Mouse (Mus musculus) MEL (cell line): ENCODE results near the gene Gprasp1. TPM values are rescaled to one million over a fixed set of nuclear protein-coding genes. Genes with fewer than 3 reads are reported as not detected.
"Not testable (repeated sequence)": the region's sequence is repeated elsewhere in the genome, so short reads cannot be mapped to it uniquely, and the experiment has no call there.

Source experiments
- DNase-seq: peaks from one replicate; pipeline ENCODE4 v3.0.0; 2011; ENCODE audit warnings: low read depth, low spot score
- H3K27ac ChIP-seq: 2 replicates; pipeline ENCODE4 v1.5.1; 2012; ENCODE audit warnings: low read depth, mild to moderate bottlenecking, control low read depth, low read length, moderate library complexity; ENCODE audit not compliant: control insufficient read depth
- H3K27me3 ChIP-seq, 2 experiments: fragments of 150-350 bp in 1 of 2; sonication (generic) in 1 of 2; 2 replicates each; pipeline ENCODE4 v1.6.1; 2012; ENCODE audit warnings: low read length in 2 of 2, mild to moderate bottlenecking in 2 of 2, improper control_type of control experiment in 1 of 2, moderate library complexity in 1 of 2; ENCODE audit not compliant: insufficient read depth in 2 of 2, control insufficient read depth in 1 of 2
- H3K36me3 ChIP-seq, 2 experiments: 2 replicates each; pipeline ENCODE4 v1.6.1; 2012 to 2014; ENCODE audit warnings: low read length in 2 of 2, improper control_type of control experiment in 1 of 2, inconsistent platforms in 1 of 2, mild to moderate bottlenecking in 1 of 2; ENCODE audit not compliant: insufficient read depth in 2 of 2, control insufficient read depth in 1 of 2
- H3K4me1 ChIP-seq, 2 experiments: fragments of 150-350 bp in 1 of 2; sonication (generic) in 1 of 2; 2 replicates each; pipeline ENCODE4 v1.6.1; 2012; ENCODE audit warnings: low read length in 2 of 2, improper control_type of control experiment in 1 of 2, mild to moderate bottlenecking in 1 of 2; ENCODE audit not compliant: insufficient read depth in 2 of 2, control insufficient read depth in 1 of 2
- H3K4me3 ChIP-seq, 2 experiments: fragments of 150-350 bp in 1 of 2; sonication (generic) in 1 of 2; 2 replicates each; pipeline ENCODE4 v1.5.1; 2012; ENCODE audit warnings: low read depth in 2 of 2, low read length in 2 of 2, mild to moderate bottlenecking in 2 of 2, moderate library complexity in 2 of 2, control low read depth in 1 of 2, improper control_type of control experiment in 1 of 2; ENCODE audit not compliant: control insufficient read depth in 1 of 2, insufficient read depth in 1 of 2
- H3K79me2 ChIP-seq: 2 replicates; pipeline ENCODE4 v1.6.1; 2012; ENCODE audit warnings: mild to moderate bottlenecking, low read length, moderate library complexity; ENCODE audit not compliant: control insufficient read depth, poor library complexity, insufficient read depth
- H3K9ac ChIP-seq: 2 replicates; pipeline ENCODE4 v1.6.1; 2012; ENCODE audit warnings: low read depth, mild to moderate bottlenecking, control low read depth, low read length, moderate library complexity; ENCODE audit not compliant: control insufficient read depth, poor library complexity, severe bottlenecking
- H3K9me3 ChIP-seq: fragments of 150-350 bp; sonication (generic); replicated peaks from 2 replicates; pipeline ENCODE4 v1.6.1; 2012; ENCODE audit warnings: mild to moderate bottlenecking, low read length, improper control_type of control experiment, moderate library complexity; ENCODE audit not compliant: insufficient read depth
- CTCF ChIP-seq, 3 experiments: IDR thresholded peaks in 2 of 3; conservative IDR thresholded peaks in 1 of 3; 2 replicates each; pipeline ENCODE4 v1.5.1; 2011 to 2012; ENCODE audit warnings: low read length in 3 of 3, low read depth in 2 of 3, mild to moderate bottlenecking in 2 of 3, improper control_type of control experiment in 1 of 3, inconsistent platforms in 1 of 3, mixed read lengths in 1 of 3, moderate library complexity in 1 of 3; ENCODE audit not compliant: control insufficient read depth in 1 of 3, insufficient read depth in 1 of 3, poor library complexity in 1 of 3, severe bottlenecking in 1 of 3
- ELF1 ChIP-seq: IDR thresholded peaks from 2 replicates; pipeline ENCODE4 v1.6.1; 2014; ENCODE audit warnings: low read depth, mild to moderate bottlenecking, inconsistent platforms, low read length, improper control_type of control experiment, moderate library complexity
- ETS1 ChIP-seq: IDR thresholded peaks from 2 replicates; pipeline ENCODE4 v1.6.1; 2012; ENCODE audit warnings: low read depth, mild to moderate bottlenecking, inconsistent platforms, low read length, improper control_type of control experiment, moderate library complexity
- GATA1 ChIP-seq: IDR thresholded peaks from 2 replicates; pipeline ENCODE4 v1.6.1; 2011; ENCODE audit warnings: low read depth, low read length, improper control_type of control experiment
- HCFC1 ChIP-seq: IDR thresholded peaks from 2 replicates; pipeline ENCODE4 v1.6.1; 2012; ENCODE audit warnings: low read depth, mild to moderate bottlenecking, inconsistent platforms, low read length, improper control_type of control experiment, moderate library complexity
- MAFK ChIP-seq: IDR thresholded peaks from 2 replicates; pipeline ENCODE4 v1.6.1; 2011; ENCODE audit warnings: low read depth, mild to moderate bottlenecking, low read length, improper control_type of control experiment, borderline replicate concordance
- MAX ChIP-seq: IDR thresholded peaks from 2 replicates; pipeline ENCODE4 v1.6.1; 2011; ENCODE audit warnings: low read length, improper control_type of control experiment
- MAZ ChIP-seq: IDR thresholded peaks from 2 replicates; pipeline ENCODE4 v1.6.1; 2012; ENCODE audit warnings: low read depth, mild to moderate bottlenecking, inconsistent platforms, low read length, improper control_type of control experiment
- RCOR1 ChIP-seq: IDR thresholded peaks from 2 replicates; pipeline ENCODE4 v1.6.1; 2012; ENCODE audit warnings: low read depth, mild to moderate bottlenecking, inconsistent platforms, low read length, improper control_type of control experiment
- TAL1 ChIP-seq: IDR thresholded peaks from 2 replicates; pipeline ENCODE4 v1.6.1; 2012; ENCODE audit warnings: mild to moderate bottlenecking, inconsistent platforms, low read length, moderate library complexity, mixed read lengths
- TBP ChIP-seq: IDR thresholded peaks from 2 replicates; pipeline ENCODE4 v1.8.0; 2011; ENCODE audit warnings: low read depth, low read length, improper control_type of control experiment
- USF2 ChIP-seq, 2 experiments: IDR thresholded peaks; 2 replicates each; pipeline ENCODE4 v1.6.1; 2011 to 2012; ENCODE audit warnings: improper control_type of control experiment in 2 of 2, low read length in 2 of 2, borderline replicate concordance in 1 of 2, inconsistent platforms in 1 of 2, low read depth in 1 of 2, mild to moderate bottlenecking in 1 of 2; ENCODE audit not compliant: insufficient read depth in 1 of 2
- ZNF384 ChIP-seq: IDR thresholded peaks from 2 replicates; pipeline ENCODE4 v1.6.1; 2012; ENCODE audit warnings: low read depth, mild to moderate bottlenecking, inconsistent platforms, low read length, improper control_type of control experiment
- polyA plus RNA-seq, 2 experiments: library from polyadenylated mRNA; stranded (reverse) in 1 of 2; unstranded in 1 of 2; fragments of >175 nt in 1 of 2; fragments of >200 nt in 1 of 2; gene quantifications; 2 replicates each; pipeline versions ENCODE4 v1.2.1 to v1.2.4; 2012; ENCODE audit warnings: low replicate concordance in 2 of 2, low read depth in 1 of 2; ENCODE audit not compliant: insufficient read length in 2 of 2, insufficient read depth in 1 of 2, missing spikeins in 1 of 2
- total RNA-seq: library from RNA; depleted of rRNA; stranded (reverse); fragments of 300-350 nt; gene quantifications from 2 replicates; pipeline ENCODE4 v1.2.3, GENCODE M21; 2012

Gene Gprasp1
- total and polyA plus RNA-seq, 3 experiments, result 13.8 to 25.0 TPM; not detected in 1

DNA sequence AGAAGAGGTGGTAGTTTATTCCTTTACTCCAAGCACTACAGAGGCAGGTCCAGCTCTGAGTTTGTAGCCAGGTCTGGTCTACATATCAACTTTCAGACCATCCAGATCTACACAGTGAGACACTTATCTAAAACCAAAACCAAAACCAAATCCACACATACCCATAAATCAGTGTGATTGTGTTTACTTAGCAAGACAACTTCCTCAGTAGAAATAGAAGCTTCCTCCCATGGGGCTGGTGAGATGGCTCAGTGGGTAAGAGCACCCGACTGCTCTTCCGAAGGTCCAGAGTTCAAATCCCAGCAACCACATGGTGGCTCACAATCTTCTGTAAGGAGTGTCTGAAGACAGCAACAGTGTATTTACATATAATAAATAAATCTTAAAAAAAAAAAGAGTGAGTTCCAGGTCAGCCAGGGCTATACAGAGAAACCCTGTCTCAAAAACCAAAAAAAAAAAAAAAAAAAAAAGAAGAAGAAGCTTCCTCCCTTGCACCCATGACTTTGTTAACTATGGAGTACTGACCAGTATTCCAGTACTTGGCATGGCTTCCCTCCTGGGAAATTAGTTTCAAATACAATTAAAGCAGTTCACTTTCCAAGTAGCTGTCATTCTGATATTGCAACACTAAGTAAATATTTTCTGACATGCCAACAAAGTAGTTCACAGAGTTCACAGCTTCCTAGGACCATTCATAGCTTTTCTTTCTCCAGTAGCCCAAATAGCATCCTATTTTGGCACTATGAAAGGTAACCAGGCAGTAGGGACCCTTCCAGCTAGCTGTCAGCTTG lies 3.6 kb upstream of the Gprasp1 start:
- DNase-seq, result no peak
- no peaks in the 10 kb centered on the region for H3K9me3 ChIP-seq
- H3K79me2 ChIP-seq, result peaks cover 9% of the 10 kb centered on the region
- no peak overlapping the region for H3K4me3 ChIP-seq
- H3K36me3 ChIP-seq, result peaks cover 0 to 11% of the 10 kb centered on the region in 2 experiments; a peak in 2 of 4 replicates
- H3K9ac ChIP-seq, result no peak overlapping the region
- H3K27me3 ChIP-seq, result peaks cover 0 to 1% of the 10 kb centered on the region in 2 experiments; a peak in 2 of 4 replicates
- H3K27ac ChIP-seq, result no peak overlapping the region
- 0 out of 4 replicates have a peak, but pooled peaks cover 0 to 4% of the 10 kb centered on the region in 2 experiments for H3K4me1 ChIP-seq
- TF ChIP-seq ELF1 (no peak), TBP (0 out of 2 replicates have a peak, but pooled peaks have one; percentile 22)

DNA sequence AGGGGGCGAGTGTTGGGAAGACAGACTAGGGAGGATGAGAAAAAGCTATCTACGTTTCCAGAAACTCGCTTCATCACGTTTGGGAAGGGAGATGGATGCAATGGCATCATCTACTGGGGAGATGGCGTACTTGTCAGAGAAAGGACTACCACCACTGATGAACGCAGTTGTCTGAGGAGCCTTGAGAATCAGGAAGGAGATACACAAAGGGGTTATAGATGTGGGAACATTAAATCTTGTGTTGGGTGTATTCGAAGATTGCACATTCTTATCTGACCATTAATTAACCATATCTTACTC lies 473 bp downstream of the Gprasp1 start:
- TF ChIP-seq MAX (0 out of 2 replicates have a peak, but pooled peaks have one; percentile 16), GATA1 (0 out of 2 replicates have a peak, but pooled peaks have one; percentile 25), MAFK (no peak), RCOR1 (peak; percentile 15; the same call in 1 of the 2 replicates), ZNF384 (no peak), HCFC1 (no peak), MAZ (no peak), CTCF (IDR thresholded peaks at IDR 0.05 in 2 of 3, conservative IDR thresholded peaks at IDR 0.05 in 1 of 3; ENCODE audit: control insufficient read depth in 1 of 3, insufficient read depth in 1 of 3, low read depth in 2 of 3, low read length in 3 of 3, poor library complexity in 1 of 3, severe bottlenecking in 1 of 3) (0 out of 6 replicates have a peak, but pooled peaks of 1 of the 3 experiments have one; percentile 6), TAL1 (no peak), USF2 (IDR thresholded peaks at IDR 0.05; ENCODE audit: borderline replicate concordance in 1 of 2, insufficient read depth in 1 of 2, low read depth in 1 of 2, low read length in 2 of 2) (no peak), ETS1 (no peak)

DNA sequence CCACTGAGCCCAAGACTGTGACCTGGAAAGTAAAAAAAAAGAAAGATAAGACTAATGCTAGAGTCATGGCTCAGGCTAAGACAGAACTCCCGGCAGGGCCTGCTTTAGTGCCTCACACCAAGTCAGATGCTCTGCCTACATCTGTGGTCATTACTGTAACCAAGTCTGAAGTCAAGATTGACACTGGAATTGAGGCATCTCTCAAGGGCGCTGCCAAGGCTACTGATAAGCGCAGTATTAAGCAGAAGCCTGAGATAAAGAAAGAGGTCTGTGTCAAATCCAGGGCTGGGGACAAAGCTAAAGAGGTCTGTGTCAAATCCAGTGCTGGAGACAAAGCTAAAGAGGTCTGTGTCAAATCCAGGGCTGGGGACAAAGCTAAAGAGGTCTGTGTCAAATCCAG lies 2.8 kb downstream of the Gprasp1 start:
- H3K36me3 ChIP-seq, result peaks cover 3 to 11% of the 10 kb centered on the region in 2 experiments
- not testable (repeated sequence) for H3K27ac ChIP-seq, H3K4me1 ChIP-seq, DNase-seq, H3K27me3 ChIP-seq, H3K9me3 ChIP-seq, H3K79me2 ChIP-seq, H3K9ac ChIP-seq, H3K4me3 ChIP-seq

More for the DNA sequence above, 473 bp downstream of the Gprasp1 start:
- no peak for DNase-seq
- Histone ChIP-seq H3K4me1 (0 out of 4 replicates have a peak, but pooled peaks cover 0 to 4% of the 10 kb centered on the region in 2 experiments), H3K9me3 (no peaks in the 10 kb centered on the region), H3K36me3 (peaks cover 3 to 11% of the 10 kb centered on the region in 2 experiments), H3K27me3 (no peaks in the 10 kb centered on the region; a peak in 2 of 4 replicates), H3K4me3 (peak overlapping the region; percentile 93 to 97), H3K9ac (peak overlapping the region; percentile 91), H3K27ac (peak overlapping the region; percentile 58), H3K79me2 (peaks cover 9% of the 10 kb centered on the region)
